Mouse (Mus musculus) granulocyte monocyte progenitor cell, adult 5-6 weeks (primary cell): ENCODE measurements around the gene Vac14. TPM values are rescaled to one million over a fixed set of nuclear protein-coding genes. Genes with fewer than 3 reads are reported as not detected.
"Not testable (repeated sequence)": the region's sequence is repeated elsewhere in the genome, so short reads cannot be mapped to it uniquely, and the experiment has no call there.

Source experiments
- ATAC-seq: replicated peaks from 2 replicates; pipeline ENCODE4 v1.8.0; 2016; ENCODE audit warnings: mild to moderate bottlenecking, moderate TSS enrichment, inconsistent platforms; ENCODE audit not compliant: poor library complexity, severe bottlenecking
- total RNA-seq, 2 experiments: library from RNA; stranded (forward) in 1 of 2; stranded (reverse) in 1 of 2; fragments of 200-712, 200-1000 nt in 1 of 2; fragments of >200 nt in 1 of 2; fragmentation: Nextera tagmentation in 1 of 2; gene quantifications; 2 replicates each; pipeline ENCODE4 v1.2.3; 2014 to 2017

The Vac14 gene
- total RNA-seq, 2 experiments from 2014 or later = 37.3 to 50.5 TPM

DNA sequence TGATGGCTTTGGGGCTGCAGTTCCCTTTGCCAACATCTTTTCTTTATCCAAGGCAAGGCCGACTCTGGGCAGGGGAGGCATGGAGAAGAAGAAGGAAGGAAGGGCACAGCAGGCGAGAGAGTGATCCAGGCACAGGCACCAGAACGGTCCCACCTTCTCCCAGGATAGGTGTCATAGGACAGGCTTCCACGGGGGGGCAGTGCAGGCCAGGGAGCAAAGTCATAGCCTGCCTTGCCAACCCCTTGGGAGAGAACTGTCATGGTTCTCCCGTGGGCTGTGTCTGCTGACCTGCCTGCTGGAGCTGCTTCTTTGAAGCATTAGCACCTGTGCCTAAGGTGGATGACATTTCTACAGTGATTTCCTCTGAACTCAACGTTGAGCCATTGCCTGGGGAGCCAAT is 27.7 kb downstream of the Vac14 start:
- ATAC-seq = peak; percentile 84

- no peak for ATAC-seq
Measured at GRCm38 (mm10) chr8:110648577-110648976, 30.2 kb downstream of the Vac14 start.

- ATAC-seq = no peak
Measured at GRCm38 (mm10) chr8:110649286-110649685, 30.9 kb downstream of the Vac14 start.

- ATAC-seq = no peak
Measured at GRCm38 (mm10) chr8:110650838-110651237, 32.5 kb downstream of the Vac14 start.

DNA sequence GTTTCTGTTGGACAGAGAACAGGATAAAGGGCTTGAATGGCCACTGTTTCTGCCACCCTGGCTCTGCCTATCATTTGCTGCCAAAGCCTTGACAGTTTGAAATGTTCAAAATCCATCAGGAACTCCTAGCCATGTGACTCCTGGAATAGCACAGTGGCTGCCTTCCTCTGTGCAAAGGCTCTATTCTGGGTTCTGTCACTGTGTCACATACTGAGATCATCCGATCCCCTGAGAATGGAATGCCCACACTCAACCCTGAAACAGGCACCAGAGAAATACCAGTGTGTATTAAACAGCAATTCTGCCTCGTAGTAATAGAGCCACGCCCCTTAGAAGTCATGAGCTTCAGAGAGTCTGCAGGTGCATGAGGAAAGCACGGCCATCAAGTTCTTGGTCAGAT is 33.5 kb downstream of the Vac14 start:
- ATAC-seq = no peak

DNA sequence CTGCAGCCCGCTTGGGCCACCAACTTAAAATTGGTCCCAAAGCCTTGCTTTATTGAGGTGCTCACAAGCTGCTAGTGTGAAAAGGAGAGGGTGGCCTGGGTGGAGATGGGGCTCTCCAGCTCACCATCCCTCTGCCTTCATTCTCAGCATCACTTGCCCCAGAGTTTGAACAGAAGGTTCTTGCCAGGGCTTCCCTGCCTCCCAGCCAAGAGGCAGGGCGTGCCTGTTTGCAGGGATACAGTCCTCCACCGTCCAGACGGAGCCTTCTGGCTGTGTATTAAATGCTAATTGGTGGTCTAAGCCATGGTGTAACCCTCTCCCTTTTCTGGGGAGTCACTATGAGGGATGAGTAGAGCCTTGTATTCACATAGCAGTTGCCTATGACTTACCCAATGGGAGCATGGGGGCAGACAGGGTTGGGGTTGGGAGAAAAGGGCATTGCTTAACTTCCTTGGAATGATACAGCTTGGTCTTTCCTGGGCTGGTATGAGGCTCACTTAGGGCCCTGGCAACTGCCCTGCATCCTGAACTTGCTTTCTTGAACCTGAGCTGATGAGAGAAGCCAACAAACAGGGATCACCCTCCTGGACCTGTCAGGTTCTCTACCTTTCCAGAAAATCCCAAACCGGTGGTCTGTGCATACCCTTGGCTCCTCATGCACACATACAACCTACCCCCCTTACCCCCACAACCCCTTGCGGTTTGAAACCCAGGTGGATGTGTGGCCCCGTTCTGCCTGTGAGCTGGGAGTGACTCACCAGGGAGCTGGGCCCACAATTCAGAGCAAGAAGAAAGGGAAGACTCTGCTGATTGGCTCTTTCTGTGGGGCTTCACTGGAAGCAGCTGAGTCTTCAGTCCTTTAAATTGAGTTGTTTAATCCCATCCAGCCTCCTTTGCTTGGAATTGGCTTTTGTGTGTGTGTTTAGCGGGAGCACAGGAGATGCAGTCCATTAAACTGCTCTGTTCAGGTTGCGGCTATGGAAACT is 36.0 kb downstream of the Vac14 start:
- ATAC-seq = no peak

DNA sequence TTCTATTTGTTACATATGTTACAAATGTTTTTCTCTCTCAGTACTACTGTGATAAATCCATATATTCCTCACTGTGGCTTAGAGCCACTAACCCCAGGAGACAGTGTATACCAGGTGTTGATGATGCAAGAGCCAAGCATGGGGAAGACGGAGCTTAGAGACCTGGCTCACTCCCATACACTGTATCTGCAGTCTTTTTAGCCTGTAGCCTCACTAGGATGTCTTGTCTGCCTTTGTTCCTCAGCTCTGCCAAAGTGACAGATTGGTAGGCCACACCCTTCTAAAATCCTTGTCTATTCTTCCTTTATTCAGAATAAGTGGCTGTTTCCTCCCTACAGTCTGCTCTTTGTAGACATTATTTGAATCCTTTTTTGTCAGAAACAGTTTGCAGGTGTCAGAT is 37.4 kb downstream of the Vac14 start:
- ATAC-seq = no peak

DNA sequence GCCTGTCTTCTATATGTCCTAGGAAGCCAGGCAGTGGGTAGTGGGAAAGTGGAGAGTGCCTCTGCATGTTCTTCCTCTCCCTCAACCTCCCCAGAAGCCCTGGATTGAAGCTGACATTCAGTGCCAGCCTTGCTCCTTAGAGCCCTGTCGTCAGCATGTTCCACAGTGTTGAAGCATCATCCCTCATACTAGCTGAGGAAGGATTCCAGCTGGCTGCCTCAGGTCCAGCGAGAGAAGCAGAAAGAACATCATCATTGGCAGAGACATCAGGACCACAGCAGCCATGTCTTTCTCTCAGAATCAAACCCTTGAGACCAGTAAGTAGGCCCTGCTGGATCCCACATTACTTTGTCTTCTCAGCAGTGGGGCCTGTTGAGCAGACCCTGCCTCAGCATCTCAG is 39.3 kb downstream of the Vac14 start:
- no peak for ATAC-seq

- ATAC-seq = no peak
Measured at GRCm38 (mm10) chr8:110660121-110660520, 41.7 kb downstream of the Vac14 start.

GRCm38 (mm10) chr8:110662545-110662944 is 44.2 kb downstream of the Vac14 start:
- no peak for ATAC-seq

- ATAC-seq = no peak
Measured at GRCm38 (mm10) chr8:110663015-110663742, 44.8 kb downstream of the Vac14 start.

GRCm38 (mm10) chr8:110664202-110664896 is 46.0 kb downstream of the Vac14 start:
- ATAC-seq = peak; percentile 34

- no peak for ATAC-seq
Measured at GRCm38 (mm10) chr8:110665000-110665399, 46.6 kb downstream of the Vac14 start.

- ATAC-seq = not testable (repeated sequence)
Measured at GRCm38 (mm10) chr8:110667590-110668177, 49.3 kb downstream of the Vac14 start.

- peak; percentile 44; the same call in 1 of the 2 replicates for ATAC-seq
Measured at GRCm38 (mm10) chr8:110669932-110670628, 51.7 kb downstream of the Vac14 start.

DNA sequence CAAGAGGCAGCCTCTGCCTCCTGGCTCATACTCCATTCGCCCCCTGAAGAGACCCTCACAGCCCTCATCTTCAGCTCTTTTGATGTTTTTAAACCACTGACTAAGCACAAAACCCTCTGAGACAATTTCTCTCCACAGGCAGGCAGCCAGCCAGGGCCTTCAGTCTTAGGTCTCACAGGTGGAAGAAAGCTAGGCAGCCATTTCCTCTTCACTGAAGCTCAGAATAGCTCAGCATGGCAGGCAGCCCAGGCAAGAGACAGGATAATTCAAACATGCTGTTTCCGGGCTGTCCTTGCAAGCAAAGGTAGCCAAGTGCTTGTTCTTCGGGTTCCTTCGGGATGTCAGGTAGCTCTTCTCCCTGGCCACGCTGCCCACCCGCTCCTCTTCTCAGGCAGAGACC is 52.9 kb downstream of the Vac14 start:
- ATAC-seq = no peak

DNA sequence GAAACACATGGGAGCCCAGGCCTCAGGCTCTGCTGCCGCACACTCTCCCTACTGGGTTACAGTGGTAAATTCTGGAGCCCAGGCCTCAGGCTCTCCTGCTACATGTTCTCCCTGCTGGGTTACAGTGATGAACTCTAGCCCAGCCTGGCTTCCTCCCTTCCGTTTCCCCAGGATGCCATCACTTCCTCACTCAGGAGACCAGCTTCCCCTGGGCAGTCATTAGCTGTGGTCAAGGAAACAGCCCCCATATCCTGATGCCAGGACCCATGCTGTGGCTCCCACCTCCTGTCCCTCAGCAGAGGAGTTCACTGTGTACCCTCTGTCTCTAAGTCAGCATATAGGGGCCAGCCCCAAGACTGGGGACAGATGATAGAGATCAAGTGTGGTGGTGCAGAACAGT is 53.7 kb downstream of the Vac14 start:
- no peak for ATAC-seq

DNA sequence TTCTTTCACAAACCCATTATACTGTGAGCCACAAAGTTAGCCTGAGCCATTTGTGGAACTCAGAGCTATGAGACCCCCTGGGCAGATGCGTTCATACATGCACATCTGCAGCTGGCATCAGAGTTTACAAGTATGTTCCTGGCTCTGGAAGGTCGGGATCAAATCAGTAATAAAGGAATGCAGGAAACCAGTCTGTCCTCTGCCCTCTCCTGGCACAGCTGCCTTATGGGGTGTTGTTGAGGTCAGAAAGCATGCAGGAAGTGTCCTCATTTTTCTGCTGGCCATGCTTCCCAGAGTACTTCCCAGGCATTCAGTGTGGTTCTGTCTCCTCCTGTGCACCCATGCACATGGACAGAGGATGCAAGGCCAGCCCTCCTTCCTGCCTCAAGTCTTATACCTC is 54.8 kb downstream of the Vac14 start:
- ATAC-seq = no peak

- ATAC-seq = no peak
Measured at GRCm38 (mm10) chr8:110674589-110674988, 56.2 kb downstream of the Vac14 start.

- no peak for ATAC-seq
Measured at GRCm38 (mm10) chr8:110676702-110677101, 58.3 kb downstream of the Vac14 start.
